Mouse (Mus musculus): ENCODE measurements around the gene Rnf17. TPM values are rescaled to one million over a fixed set of nuclear protein-coding genes. Genes with fewer than 3 reads are reported as not detected.

The Rnf17 gene
- 3.7 and 5.3 TPM in 2 replicates for total RNA-seq (2017)

DNA sequence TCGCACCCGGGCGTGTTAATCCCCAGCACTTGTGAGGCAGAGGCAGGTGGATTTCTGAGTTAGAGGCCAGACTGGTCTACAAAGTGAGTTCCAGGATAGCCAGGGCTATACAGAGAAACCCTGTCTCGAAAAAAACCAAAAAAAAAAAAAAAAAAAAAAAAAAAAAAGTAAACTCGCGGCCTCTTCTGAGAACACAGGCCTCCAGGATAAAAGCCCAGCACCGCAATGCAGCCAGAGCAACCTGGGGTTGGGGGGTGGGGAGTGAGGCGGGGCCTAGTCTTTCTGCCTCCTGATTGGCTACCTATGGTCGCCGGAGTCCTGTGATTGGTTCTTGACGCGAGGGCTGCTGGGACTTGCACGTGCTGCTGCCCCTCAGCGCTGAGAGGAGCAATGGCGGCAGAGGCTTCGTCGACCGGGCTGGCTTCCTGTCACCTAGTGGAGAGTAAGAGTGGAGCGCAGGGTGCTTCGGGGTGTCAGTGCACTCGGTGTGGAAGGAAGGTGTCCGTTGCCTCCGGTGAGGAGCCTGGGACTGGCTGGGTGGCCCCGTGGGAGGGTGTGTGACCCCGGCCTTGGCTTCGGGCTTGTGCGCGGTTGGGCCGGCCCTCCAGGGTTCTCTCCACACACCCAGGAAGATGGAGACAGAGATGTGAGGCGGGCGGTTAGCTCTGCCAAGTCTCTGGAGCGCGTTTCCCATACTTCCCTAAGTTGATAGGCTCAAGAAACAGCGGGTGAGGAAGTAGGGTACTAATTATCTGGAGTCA lies at the start of gene Rnf17:
Gene Rnf17 (plus strand): TSS at position 271 of the 761 bp plus-strand sequence.
- peak in 1 of 2 experiments; percentile 29; a peak in 1 of 4 replicates for ATAC-seq (replicated peaks in 1 of 2; ENCODE audit: insufficient read depth in 1 of 2, low FRiP score in 2 of 2, low TSS enrichment in 1 of 2, low read depth in 1 of 2, poor library complexity in 2 of 2, severe bottlenecking in 2 of 2)

DNA sequence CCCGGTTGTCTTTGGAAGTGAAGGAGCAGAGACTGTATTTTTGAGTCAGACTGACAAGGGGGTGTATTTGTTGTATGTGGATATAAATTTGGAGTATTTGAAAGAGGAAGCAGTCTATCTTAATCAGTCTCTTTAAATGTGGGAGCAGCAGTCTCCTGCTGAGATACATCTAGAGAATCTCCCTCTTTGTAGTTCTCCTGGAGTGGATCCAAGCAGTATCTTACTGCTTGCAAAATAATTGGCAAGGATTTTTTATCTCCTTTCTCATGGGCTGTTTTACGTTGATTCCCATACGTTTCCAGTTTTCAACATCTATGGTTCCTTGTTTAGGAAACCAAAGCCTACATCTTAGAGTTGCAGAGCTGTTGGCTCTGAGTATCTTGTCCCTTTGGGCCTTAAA lies 47.6 kb upstream of the Rnf17 start:
- ATAC-seq (replicated peaks in 1 of 2; ENCODE audit: insufficient read depth in 1 of 2, low FRiP score in 2 of 2, low TSS enrichment in 1 of 2, low read depth in 1 of 2, poor library complexity in 2 of 2, severe bottlenecking in 2 of 2), result no peak

DNA sequence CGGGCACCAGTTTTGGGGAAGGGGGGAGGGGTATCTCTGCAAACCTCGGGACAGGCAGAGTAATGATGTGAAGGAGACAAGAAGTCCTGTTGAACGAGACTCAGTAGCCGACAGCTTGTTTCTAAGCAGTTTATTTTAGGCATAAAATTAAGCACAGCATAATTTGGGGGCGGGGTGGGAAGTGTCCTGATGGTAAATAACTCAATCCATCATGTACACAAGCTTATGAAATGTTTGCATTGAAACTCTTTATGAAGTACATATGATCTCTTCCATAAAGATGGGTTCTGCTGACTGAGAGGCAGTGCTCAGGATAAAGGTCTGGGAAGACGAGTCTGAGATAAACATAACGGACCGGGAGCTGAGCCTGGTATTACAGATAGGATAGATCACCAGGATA lies 47.0 kb upstream of the Rnf17 start:
- ATAC-seq (replicated peaks in 1 of 2; ENCODE audit: insufficient read depth in 1 of 2, low FRiP score in 2 of 2, low TSS enrichment in 1 of 2, low read depth in 1 of 2, poor library complexity in 2 of 2, severe bottlenecking in 2 of 2), result no peak

DNA sequence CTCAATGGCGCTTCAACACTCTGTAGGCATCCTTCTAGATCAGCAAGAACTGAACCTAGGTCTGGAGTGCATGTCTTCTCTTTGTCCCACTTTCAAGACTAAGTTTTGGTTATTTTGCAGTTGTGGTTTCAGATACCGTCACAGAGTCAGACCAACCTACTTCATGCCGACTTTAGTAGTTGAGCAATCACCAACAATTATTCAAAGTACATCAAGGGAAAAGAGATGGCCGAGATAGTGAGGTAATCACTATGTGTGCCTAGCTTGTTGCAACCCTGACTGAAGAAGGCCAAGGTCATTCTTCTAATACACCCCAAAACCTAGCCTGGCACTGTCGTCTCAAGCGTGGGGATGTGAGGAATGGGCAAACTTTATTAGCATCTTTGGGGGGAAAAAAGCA lies 46.2 kb upstream of the Rnf17 start:
- ATAC-seq (replicated peaks in 1 of 2; ENCODE audit: insufficient read depth in 1 of 2, low FRiP score in 2 of 2, low TSS enrichment in 1 of 2, low read depth in 1 of 2, poor library complexity in 2 of 2, severe bottlenecking in 2 of 2), result no peak

DNA sequence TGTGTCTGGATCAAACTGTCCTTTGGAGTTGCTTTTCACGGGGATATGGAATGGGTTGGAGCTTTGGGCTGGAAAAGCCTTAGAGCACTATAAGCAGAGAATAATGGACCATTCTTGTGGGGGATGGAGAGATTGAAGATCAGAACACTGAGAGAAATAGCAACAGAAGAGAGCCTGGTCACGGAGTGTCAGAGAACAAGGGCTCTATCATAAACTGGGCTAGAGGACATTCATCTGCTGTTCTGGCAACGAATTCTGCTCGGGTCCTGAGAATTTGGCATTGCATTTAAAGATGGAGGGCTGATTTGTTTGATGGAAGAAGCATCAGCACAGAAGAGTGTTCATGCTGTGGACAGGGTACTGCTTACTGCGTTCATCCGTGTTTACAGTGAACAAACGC lies 44.0 kb upstream of the Rnf17 start:
- ATAC-seq (replicated peaks in 1 of 2; ENCODE audit: insufficient read depth in 1 of 2, low FRiP score in 2 of 2, low TSS enrichment in 1 of 2, low read depth in 1 of 2, poor library complexity in 2 of 2, severe bottlenecking in 2 of 2), result no peak

DNA sequence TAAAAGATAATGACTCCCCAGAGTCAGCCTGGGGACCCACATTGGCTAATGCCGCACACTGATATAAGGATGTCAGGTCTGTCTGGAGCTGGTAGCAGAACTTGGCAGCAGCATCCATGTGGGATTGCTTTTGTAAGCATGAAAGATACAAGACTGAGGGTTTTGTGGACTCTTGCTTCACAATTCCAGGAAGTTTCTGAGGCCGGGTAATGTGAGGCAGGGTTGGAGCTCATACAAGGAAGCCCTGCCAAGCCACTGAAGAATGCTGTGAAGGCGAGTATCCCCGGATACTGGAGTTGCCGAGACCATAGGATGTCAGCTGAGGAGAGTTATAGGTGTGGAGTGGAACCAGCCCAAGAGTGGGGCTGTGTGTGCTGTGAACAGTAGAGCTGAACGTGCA lies 43.2 kb upstream of the Rnf17 start:
- no peak for ATAC-seq (replicated peaks in 1 of 2; ENCODE audit: insufficient read depth in 1 of 2, low FRiP score in 2 of 2, low TSS enrichment in 1 of 2, low read depth in 1 of 2, poor library complexity in 2 of 2, severe bottlenecking in 2 of 2)

DNA sequence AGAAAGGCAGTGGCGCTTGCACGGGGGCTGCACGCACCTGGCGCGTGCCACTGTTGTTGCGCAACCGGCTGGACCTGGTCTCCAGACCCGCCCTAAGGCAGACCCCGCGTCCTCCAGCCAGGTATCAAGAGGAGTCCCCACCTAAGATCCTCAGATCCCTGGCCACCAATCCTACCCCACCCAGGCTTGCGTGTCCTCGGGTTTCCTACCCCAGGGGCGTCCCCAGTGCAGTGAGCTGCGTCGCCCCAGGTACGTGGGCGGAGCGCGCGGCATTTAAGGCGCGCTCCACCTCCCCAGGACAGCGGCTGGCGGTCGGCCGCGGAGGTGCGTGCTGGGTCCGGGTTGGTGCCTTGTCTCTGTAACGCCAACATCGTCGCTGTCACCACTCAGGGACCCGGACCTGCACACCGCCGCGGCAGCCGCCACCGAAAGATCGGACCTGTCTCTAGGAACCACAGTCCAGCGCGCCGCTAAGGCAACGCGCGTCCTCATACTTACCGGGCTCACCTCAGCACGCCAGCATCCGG lies 37.6 kb upstream of the Rnf17 start, which contains the start of gene Atp12a:
Gene Atp12a (plus strand): TSS at position 358 of the 527 bp plus-strand sequence.
- no peak for ATAC-seq (replicated peaks in 1 of 2; ENCODE audit: insufficient read depth in 1 of 2, low FRiP score in 2 of 2, low TSS enrichment in 1 of 2, low read depth in 1 of 2, poor library complexity in 2 of 2, severe bottlenecking in 2 of 2)

DNA sequence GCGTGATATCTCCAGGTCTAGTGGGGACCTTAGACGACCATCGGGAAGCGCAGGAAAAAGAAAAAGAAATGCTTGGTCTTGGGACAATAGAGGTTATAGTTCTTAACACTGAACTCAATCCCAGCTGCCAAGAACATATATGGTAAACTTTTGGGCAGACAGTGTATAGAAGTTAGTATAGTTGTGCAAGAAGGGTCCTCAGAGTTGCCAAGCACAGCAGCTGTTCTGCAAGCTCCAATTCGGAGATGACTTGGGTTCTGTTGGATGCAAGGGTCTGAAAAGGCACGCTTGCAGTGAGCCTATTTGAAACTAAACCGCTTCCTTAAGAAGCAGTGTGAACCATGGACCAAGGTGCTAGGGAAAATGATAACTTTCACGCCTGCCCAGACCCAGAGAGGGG lies 37.1 kb upstream of the Rnf17 start:
- no peak for ATAC-seq (replicated peaks in 1 of 2; ENCODE audit: insufficient read depth in 1 of 2, low FRiP score in 2 of 2, low TSS enrichment in 1 of 2, low read depth in 1 of 2, poor library complexity in 2 of 2, severe bottlenecking in 2 of 2)

DNA sequence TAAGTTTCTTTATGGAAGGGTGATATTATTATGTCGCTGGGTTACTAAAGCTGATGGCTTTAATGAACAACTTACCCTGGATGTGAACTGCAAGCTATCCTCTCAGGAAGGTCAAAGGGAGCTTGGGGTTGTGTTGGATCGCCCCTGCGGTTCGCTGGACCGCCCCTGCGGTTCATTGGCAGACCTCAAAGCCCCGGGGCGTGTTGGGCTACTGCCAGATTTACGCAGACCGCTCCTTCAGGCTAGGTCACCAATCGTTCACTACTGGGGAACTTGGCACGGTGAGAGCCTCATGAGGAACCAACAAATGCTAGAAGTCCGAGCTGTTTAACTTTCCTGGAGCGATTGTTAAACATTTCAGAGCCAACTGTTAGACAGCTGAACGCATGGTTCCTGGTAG lies 35.7 kb upstream of the Rnf17 start:
- ATAC-seq (replicated peaks in 1 of 2; ENCODE audit: insufficient read depth in 1 of 2, low FRiP score in 2 of 2, low TSS enrichment in 1 of 2, low read depth in 1 of 2, poor library complexity in 2 of 2, severe bottlenecking in 2 of 2), result no peak

DNA sequence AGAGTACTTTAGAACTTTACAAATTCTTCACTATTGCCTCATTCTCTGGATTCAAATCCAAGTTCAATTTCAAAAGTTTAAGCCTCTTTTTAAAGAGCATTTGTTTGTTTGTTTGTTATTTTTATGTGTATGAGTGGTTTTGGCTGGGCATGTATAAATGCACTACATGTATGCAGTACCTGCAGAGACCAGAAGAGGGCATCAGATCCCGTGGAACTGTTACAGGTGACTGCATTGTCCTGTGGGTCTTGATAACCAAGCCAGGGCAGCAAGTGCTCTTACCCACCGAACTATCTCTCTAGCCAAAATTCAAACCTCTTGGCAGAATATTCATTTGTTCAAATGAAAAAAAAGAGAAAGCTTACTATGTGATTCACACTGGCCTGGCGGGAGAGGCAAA lies 33.5 kb upstream of the Rnf17 start:
- ATAC-seq (replicated peaks in 1 of 2; ENCODE audit: insufficient read depth in 1 of 2, low FRiP score in 2 of 2, low TSS enrichment in 1 of 2, low read depth in 1 of 2, poor library complexity in 2 of 2, severe bottlenecking in 2 of 2), result peak in 1 of 2 experiments; percentile 39; a peak in 1 of 4 replicates

DNA sequence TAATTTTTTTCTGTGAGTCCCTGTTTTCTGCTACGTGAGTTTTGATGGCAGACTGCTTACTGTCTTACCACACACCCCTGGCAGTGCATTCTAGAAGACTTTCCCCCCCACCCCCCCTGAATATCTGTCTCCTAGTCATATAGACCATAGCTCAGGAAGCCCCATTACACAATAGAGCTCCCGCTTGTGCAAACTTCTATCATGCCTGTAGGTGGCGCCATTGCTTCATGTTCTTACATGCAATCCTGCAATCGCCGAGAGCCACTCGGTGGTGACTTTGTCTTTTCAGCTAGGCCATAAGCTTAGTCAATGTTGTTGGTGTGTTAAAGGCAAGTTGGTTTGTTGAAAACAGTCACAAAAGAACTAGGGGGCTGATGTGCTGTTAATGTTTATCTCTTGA lies 26.6 kb upstream of the Rnf17 start:
- ATAC-seq (replicated peaks in 1 of 2; ENCODE audit: insufficient read depth in 1 of 2, low FRiP score in 2 of 2, low TSS enrichment in 1 of 2, low read depth in 1 of 2, poor library complexity in 2 of 2, severe bottlenecking in 2 of 2), result peak; percentile 89 to 95

DNA sequence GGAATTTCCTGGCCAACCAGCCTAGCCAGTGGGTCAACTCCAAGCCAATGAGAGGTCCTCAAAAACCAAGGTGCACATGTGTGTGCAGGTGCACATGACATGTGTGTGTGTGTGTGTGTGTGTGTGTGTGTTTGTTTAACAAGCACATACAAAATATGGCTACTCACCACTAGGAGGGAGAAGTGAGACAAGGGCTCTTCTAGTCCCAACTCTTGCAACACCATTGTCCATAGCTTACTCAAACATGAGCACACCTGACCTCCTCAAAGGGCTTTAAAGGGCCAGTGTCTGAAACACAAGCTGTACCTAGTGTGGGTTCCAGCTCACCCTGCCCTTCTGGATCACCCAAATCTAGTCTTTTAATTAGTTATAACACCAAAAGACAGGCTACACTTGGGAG lies 24.6 kb upstream of the Rnf17 start:
- ATAC-seq (replicated peaks in 1 of 2; ENCODE audit: insufficient read depth in 1 of 2, low FRiP score in 2 of 2, low TSS enrichment in 1 of 2, low read depth in 1 of 2, poor library complexity in 2 of 2, severe bottlenecking in 2 of 2), result no peak

DNA sequence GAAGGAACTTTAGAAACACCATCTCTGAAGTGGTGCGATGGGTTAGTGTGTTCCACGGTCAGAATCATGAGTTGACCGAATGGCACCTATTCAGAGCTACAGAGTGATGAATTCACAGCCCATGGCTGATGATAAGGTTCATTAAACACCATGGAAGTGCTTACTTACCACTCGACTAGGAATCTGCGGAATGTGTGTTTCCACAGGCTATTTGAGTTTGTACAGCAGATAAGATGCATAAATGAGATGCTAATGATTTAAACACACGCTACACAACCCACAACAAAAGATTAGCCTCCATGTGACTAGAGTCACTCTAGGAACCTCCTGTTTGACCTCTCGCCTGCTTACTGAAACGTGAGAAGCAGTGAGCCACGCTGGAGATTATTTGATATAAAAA lies 23.0 kb upstream of the Rnf17 start:
- ATAC-seq (replicated peaks in 1 of 2; ENCODE audit: insufficient read depth in 1 of 2, low FRiP score in 2 of 2, low TSS enrichment in 1 of 2, low read depth in 1 of 2, poor library complexity in 2 of 2, severe bottlenecking in 2 of 2), result no peak

DNA sequence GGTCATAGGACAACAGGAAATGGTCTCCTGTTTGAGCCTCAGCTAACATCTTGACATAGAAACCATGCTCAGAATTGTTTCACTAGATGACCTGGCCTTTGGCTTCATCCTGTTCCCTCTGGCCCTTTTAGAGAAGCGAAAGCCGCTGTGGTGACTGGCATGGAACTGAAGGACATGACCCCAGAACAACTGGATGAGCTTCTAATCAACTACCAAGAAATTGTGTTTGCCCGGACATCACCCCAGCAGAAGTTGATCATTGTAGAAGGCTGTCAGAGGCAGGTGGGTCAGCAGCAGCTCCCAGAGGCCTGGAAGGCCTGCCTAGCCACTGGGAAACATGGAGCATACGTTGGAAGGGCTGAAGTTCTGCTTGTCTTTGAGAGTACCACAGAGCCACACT lies 20.0 kb upstream of the Rnf17 start:
- ATAC-seq (replicated peaks in 1 of 2; ENCODE audit: insufficient read depth in 1 of 2, low FRiP score in 2 of 2, low TSS enrichment in 1 of 2, low read depth in 1 of 2, poor library complexity in 2 of 2, severe bottlenecking in 2 of 2), result no peak

DNA sequence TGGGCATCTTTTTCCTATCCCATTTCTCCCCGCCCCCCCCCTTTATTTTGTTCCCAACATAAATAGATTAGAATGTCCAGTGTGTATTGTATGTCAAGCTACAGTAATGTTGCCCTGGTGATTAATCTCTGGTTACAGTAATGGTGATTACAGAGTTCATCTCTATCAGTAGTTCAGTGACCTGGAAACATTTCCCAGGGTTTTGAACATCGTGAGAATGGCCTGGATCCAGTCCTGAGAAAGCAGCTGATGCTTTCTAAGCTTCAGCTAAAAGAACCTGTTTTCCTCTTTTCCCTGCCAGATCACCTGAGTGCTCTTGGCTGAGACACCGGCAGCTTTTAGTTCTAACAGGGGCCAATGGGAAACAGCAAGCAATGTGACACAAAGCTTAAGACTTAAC lies 12.1 kb upstream of the Rnf17 start:
- no peak for ATAC-seq (replicated peaks in 1 of 2; ENCODE audit: insufficient read depth in 1 of 2, low FRiP score in 2 of 2, low TSS enrichment in 1 of 2, low read depth in 1 of 2, poor library complexity in 2 of 2, severe bottlenecking in 2 of 2)

DNA sequence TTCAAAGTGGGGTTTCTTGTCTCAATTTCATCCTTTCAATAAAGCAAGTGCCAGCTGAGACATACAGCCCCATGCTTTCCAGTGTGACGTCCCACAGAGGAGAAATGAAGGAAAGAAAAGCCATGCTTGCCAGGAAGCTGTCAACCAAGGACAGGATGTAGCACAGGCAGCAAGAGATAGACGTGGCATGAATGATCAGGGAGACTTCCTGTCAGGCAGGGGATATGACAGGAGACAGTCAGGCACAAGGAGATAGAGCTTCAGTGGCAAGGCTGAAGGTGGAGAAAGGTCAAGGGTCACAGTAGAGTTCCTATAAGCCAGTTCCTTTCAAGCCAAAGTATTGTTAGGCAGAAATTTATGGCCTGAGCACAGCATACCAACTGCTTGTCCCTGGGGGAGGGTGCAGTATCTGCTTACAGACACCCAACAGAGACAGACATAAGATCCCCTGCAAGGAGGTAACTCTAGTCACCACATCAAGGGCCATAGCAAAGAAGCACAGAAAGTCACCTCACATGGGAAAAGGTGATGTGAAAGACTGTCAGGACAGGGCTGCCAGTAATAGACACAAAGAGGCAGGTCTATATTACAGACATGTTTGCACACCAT lies 8.6 kb upstream of the Rnf17 start:
- ATAC-seq (replicated peaks in 1 of 2; ENCODE audit: insufficient read depth in 1 of 2, low FRiP score in 2 of 2, low TSS enrichment in 1 of 2, low read depth in 1 of 2, poor library complexity in 2 of 2, severe bottlenecking in 2 of 2), result no peak

DNA sequence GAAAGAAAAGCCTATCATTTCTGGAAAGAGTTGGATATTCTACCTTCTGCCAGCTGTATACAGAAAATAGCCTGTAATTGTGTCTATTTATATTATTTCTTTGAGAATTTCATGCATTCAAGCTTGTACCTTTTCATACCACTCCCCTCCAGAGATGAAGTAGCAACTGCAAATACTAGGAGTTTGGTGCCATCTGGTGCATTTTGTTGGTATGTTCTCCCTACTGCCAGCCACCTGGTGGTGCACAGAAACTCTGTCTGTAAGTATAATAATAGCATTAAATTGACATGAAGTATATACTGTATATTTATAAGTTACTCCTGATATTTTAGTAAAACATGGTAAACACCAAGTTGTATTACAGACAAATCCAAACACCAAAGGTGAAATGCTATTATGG lies 4.4 kb upstream of the Rnf17 start:
- ATAC-seq (replicated peaks in 1 of 2; ENCODE audit: insufficient read depth in 1 of 2, low FRiP score in 2 of 2, low TSS enrichment in 1 of 2, low read depth in 1 of 2, poor library complexity in 2 of 2, severe bottlenecking in 2 of 2), result peak; percentile 36 to 59; a peak in 2 of 4 replicates

DNA sequence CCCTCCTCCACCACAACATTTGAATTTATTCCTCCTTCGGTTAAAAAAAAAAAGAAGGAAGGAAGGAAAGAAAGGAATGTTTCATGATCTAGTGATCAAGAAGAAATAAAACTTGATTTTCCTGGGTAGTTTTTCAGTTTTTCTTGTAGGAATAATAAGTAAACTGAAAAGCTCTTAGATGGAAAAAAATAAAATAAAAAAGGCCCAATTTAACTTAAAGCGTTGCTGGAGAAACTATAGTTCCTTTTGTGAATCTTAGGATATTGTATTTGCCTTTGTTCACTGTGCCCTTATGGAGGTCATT lies 643 bp downstream of the Rnf17 start:
- no peak for ATAC-seq (replicated peaks in 1 of 2; ENCODE audit: insufficient read depth in 1 of 2, low FRiP score in 2 of 2, low TSS enrichment in 1 of 2, low read depth in 1 of 2, poor library complexity in 2 of 2, severe bottlenecking in 2 of 2)

DNA sequence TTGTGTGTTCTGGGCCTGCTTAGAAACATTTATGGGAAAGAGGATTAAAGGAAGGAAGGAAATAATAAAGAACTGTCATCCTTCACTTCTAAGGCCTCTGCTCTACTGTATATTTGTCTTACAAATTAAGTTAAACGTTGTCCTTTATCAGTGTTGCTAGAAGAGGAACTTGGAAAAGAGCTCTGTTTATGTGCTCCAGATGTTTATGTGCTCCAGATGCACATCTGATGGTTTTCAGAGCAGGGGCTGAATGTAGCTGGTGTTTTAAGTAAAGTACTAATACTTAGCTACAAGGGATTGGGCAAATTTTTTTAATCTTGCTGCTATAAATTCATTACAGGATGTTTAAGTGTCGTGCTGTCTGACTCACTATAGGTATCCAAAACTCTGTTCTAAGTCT lies 59.7 kb downstream of the Rnf17 start:
- no peak for ATAC-seq (replicated peaks in 1 of 2; ENCODE audit: insufficient read depth in 1 of 2, low FRiP score in 2 of 2, low TSS enrichment in 1 of 2, low read depth in 1 of 2, poor library complexity in 2 of 2, severe bottlenecking in 2 of 2)

Data from hematopoietic stem cell, adult 5-6 weeks (primary cell).